Mouse (Mus musculus): Measurements from ENCODE around the gene Celf1.

Celf1 gene

GRCm38 (mm10) chr2:91061849-91062481, 121.8 kb downstream of the Celf1 start:
- DNase-seq (ENCODE audit: low read depth, low spot score), result no peak

- DNase-seq (ENCODE audit: low read depth, low spot score), result no peak
Observed at GRCm38 (mm10) chr2:91062779-91063606, 122.8 kb downstream of the Celf1 start.

GRCm38 (mm10) chr2:91064211-91064610, 124.0 kb downstream of the Celf1 start:
- peak; percentile 66 for DNase-seq (ENCODE audit: low read depth, low spot score)

GRCm38 (mm10) chr2:91065544-91065943, 125.4 kb downstream of the Celf1 start:
- peak; percentile 82 for DNase-seq (ENCODE audit: low read depth, low spot score)

- DNase-seq (ENCODE audit: low read depth, low spot score), result no peak
Observed at GRCm38 (mm10) chr2:91066455-91066854, 126.3 kb downstream of the Celf1 start.

- no peak for DNase-seq (ENCODE audit: low read depth, low spot score)
Observed at GRCm38 (mm10) chr2:91068162-91068871, 128.1 kb downstream of the Celf1 start.

- DNase-seq (ENCODE audit: low read depth, low spot score), result peak; percentile 40
Observed at GRCm38 (mm10) chr2:91068872-91069165, 128.6 kb downstream of the Celf1 start.

Measured in ZHBTc4 (cell line).